Mouse (Mus musculus): ENCODE results near the gene Slc43a3. TPM values are rescaled to one million over a fixed set of nuclear protein-coding genes. Genes with fewer than 3 reads are reported as not detected.
A peak's percentile ranks its signal among the peaks of the same experiment; 100 is the strongest.

Slc43a3 gene
- total RNA-seq, 2 experiments from 2014 or later = 45.2 to 53.0 TPM

GRCm38 (mm10) chr2:84935065-84935464, 1.3 kb upstream of the Slc43a3 start:
- no peak for ATAC-seq (ENCODE audit: poor library complexity, severe bottlenecking)

GRCm38 (mm10) chr2:84937491-84938150, 1.2 kb downstream of the Slc43a3 start:
- no peak for ATAC-seq (ENCODE audit: poor library complexity, severe bottlenecking)

- ATAC-seq (ENCODE audit: poor library complexity, severe bottlenecking) = peak; percentile 58
Observed at GRCm38 (mm10) chr2:84938249-84938946, 2.0 kb downstream of the Slc43a3 start.

- ATAC-seq (ENCODE audit: poor library complexity, severe bottlenecking) = no peak
Observed at GRCm38 (mm10) chr2:84939306-84939705, 2.9 kb downstream of the Slc43a3 start.

GRCm38 (mm10) chr2:84939711-84940110, 3.3 kb downstream of the Slc43a3 start:
- ATAC-seq (ENCODE audit: poor library complexity, severe bottlenecking) = no peak

GRCm38 (mm10) chr2:84941332-84941731, 5.0 kb downstream of the Slc43a3 start:
- ATAC-seq (ENCODE audit: poor library complexity, severe bottlenecking) = no peak

- ATAC-seq (ENCODE audit: poor library complexity, severe bottlenecking) = no peak
Observed at GRCm38 (mm10) chr2:84941795-84942194, 5.4 kb downstream of the Slc43a3 start.

GRCm38 (mm10) chr2:84947154-84947771, 10.9 kb downstream of the Slc43a3 start:
- ATAC-seq (ENCODE audit: poor library complexity, severe bottlenecking) = no peak

- no peak for ATAC-seq (ENCODE audit: poor library complexity, severe bottlenecking)
Observed at GRCm38 (mm10) chr2:84948252-84948651, 11.9 kb downstream of the Slc43a3 start.

GRCm38 (mm10) chr2:84948721-84949120, 12.3 kb downstream of the Slc43a3 start:
- ATAC-seq (ENCODE audit: poor library complexity, severe bottlenecking) = no peak

GRCm38 (mm10) chr2:84951027-84951426, 14.6 kb downstream of the Slc43a3 start:
- ATAC-seq (ENCODE audit: poor library complexity, severe bottlenecking) = no peak

GRCm38 (mm10) chr2:84952251-84952650, 15.9 kb downstream of the Slc43a3 start:
- no peak for ATAC-seq (ENCODE audit: poor library complexity, severe bottlenecking)

- no peak for ATAC-seq (ENCODE audit: poor library complexity, severe bottlenecking)
Observed at GRCm38 (mm10) chr2:84952693-84953092, 16.3 kb downstream of the Slc43a3 start.

GRCm38 (mm10) chr2:84955435-84955834, 19.1 kb downstream of the Slc43a3 start:
- no peak for ATAC-seq (ENCODE audit: poor library complexity, severe bottlenecking)

- peak; percentile 94 for ATAC-seq (ENCODE audit: poor library complexity, severe bottlenecking)
Observed at GRCm38 (mm10) chr2:84956274-84956673, 19.9 kb downstream of the Slc43a3 start.

- ATAC-seq (ENCODE audit: poor library complexity, severe bottlenecking) = no peak
Observed at GRCm38 (mm10) chr2:84958588-84959264, 22.3 kb downstream of the Slc43a3 start.

- ATAC-seq (ENCODE audit: poor library complexity, severe bottlenecking) = no peak
Observed at GRCm38 (mm10) chr2:84961300-84961699, 24.9 kb downstream of the Slc43a3 start.

GRCm38 (mm10) chr2:84961901-84962300, 25.5 kb downstream of the Slc43a3 start:
- no peak for ATAC-seq (ENCODE audit: poor library complexity, severe bottlenecking)

- ATAC-seq (ENCODE audit: poor library complexity, severe bottlenecking) = no peak
Observed at GRCm38 (mm10) chr2:84962906-84963507, 26.6 kb downstream of the Slc43a3 start.

GRCm38 (mm10) chr2:84964111-84964801, 27.9 kb downstream of the Slc43a3 start:
- ATAC-seq (ENCODE audit: poor library complexity, severe bottlenecking) = no peak
